Mouse (Mus musculus) heart, adult 2 months (tissue): ENCODE measurements around the gene Zfp622.

Experiments
- CTCF ChIP-seq: fragments of 200-600 bp; IDR thresholded peaks from 2 replicates; pipeline ENCODE4 v1.8.1; 2022; ENCODE audit warnings: antibody characterized with exemption, mild to moderate bottlenecking, moderate library complexity
- EP300 ChIP-seq: fragments of 200-500 bp; IDR thresholded peaks from 2 replicates; pipeline ENCODE4 v1.6.1; 2011; ENCODE audit warnings: low read depth, low read length, control low read depth; ENCODE audit not compliant: insufficient read depth
- POLR2A ChIP-seq: fragments of 200-500 bp; IDR thresholded peaks from 2 replicates; pipeline ENCODE4 v1.6.1; 2011; ENCODE audit warnings: mild to moderate bottlenecking, low read depth, low read length, control low read depth; ENCODE audit not compliant: insufficient read depth

DNA sequence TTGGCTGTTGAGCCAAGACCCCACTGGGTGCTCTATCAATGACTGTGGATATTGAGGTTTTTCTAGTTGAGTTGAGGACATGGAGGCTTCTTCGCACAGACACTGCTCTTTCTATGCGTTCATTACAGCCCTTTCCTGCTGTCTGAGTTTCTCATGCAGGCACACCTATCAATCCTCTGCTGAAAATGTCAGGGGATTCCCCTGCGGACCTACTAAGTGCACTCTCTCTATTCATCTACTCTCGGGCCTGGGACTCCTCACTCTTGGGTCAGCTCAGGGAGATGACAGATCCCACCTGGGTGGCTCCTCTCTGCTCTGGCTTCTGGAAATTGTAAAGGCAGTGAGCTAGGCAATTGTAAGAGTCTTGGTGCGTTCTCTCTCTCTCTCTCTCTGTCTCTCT is 23.9 kb upstream of the Zfp622 start:
- no peak for TF ChIP-seq POLR2A
- TF ChIP-seq CTCF = no peak
- no peak for TF ChIP-seq EP300
